Mouse (Mus musculus): Measurements from ENCODE around the gene Tcte3. TPM values are rescaled to one million over a fixed set of nuclear protein-coding genes. Genes with fewer than 3 reads are reported as not detected.
"Not testable (repeated sequence)": the region's sequence is repeated elsewhere in the genome, so short reads cannot be mapped to it uniquely, and the experiment has no call there.

The Tcte3 gene
- total RNA-seq (2021) = under 1 TPM in 1 of 2 experiments, not detected in 1; 0.44 TPM
- long read RNA-seq, experiment 1 = 0 reads
- long read RNA-seq, experiment 2 = 0 reads

DNA sequence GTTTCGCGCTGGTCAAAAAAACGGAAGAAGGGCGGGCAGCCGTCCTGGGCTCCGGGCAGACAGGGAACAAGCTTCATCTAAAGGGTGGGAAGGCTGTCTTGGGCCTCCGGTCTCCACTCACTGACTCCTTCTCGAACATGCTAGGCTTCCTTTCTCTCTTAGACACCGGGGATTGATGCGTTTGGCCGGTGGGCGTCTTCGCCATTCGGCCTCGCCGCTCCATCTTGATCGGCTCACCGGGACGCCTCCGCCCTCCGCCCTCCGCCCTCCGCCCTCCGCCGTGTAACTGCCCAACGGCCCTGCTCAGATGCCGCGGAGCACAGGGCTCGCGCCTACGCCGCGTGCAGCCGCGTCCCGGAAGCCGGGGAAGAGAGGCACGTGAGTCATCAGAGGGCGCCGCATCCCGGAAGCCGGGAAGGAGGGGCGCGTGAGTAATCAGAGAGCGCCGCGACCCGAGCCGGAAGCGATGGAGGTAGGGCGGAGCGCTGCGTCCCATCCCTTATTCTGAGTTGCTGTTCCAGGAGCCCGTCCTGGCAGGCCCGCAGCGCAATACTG is at the start of gene Tcte3, which contains the start of the genes Ermard and Gm3448:
Gene Tcte3, minus strand, starts transcription at position 314 of the 555 bp plus-strand sequence.
Gene Ermard, plus strand, starts transcription at position 34 of the 555 bp plus-strand sequence.
Gene Gm3448, minus strand, starts transcription at position 363 of the 555 bp plus-strand sequence.
- peak; percentile 25 to 53 for DNase-seq

DNA sequence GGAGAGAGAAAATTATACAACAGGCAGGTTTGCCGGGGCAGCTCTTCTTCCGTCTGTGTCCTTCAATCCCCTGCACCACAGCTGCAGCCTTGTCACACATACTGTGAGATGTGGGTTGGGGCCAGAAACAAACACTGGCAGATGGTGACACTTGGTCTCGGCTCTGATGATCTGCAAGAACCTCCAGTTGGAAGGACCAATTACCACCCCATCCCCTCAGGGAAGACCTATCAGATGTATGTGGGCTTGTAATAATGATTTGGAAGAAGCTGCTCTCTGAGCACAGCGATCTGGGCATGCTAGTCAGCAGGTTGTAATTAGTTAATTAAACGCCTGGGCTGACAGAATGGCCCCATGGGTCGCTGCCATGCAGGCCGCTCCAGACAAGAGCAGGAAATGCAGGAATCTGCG is 47.3 kb upstream of the Tcte3 start:
- DNase-seq = no peak

DNA sequence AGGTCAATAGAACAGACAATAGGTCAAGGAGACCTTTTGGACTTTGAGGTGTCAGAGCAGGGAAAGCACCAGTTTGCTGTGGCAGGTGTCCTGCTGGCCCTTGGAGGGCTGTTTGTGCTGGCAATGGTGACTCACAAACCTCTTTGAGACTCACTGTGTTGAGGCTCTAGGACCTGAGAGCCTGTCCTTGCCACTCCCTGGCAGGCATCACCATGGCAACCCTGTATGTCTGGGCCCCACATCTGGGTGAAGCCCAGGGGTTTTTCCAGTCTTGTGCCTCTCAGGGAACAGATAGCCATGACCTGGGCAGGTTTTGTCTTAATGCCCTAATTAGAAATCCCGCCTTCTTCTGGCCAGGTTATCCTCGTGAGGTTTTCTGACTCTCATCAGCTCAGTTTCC is 46.9 kb upstream of the Tcte3 start:
- no peak for DNase-seq

DNA sequence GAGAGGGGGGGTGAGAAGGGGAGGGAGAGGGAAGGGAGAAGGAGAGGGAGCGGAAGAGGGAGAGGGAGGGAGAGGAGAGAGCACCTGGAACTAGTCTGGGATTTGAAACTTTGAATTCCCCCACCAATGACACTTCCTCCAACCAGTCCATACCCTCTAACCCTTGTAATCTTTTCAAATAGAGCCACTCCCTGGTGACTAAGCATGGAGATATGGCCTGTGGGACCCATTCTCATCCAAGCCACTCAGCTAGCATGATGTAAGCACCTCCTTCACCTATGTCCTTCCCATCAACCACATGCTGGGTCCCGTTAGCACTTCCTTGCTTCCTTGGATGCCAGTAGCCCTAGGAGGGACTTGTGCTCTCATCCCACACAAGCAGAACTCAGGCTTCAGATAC is 43.7 kb upstream of the Tcte3 start:
- DNase-seq = no peak

DNA sequence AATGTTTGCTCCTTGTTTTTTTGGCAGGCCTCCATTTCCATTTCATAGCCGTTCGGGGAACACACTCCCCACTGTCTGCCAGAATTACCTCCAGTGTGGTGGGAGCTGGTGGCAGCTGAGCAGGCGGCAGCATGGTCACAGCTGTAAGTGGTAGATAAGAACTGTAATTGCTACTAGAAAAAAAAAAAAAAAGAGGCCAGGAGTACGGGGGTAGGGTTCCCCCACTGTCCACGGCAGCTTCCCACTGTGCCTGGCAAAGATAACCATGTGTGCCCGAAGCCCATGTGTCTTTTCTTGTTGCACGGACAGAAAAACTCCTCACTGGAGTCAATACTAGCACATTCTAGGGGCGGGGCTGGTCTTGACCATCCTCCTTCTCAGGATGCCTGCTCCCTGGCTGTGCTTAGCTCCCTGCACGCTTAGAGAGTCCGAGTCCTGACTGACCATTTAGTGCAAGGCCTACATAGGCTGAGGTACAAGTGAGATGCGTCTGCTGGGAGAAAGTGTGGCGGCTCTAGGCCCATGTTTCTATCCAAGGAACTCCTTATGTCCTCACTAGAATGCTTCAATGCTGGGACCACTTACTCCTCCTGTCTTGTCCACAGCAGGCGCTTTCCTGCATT is 43.0 kb upstream of the Tcte3 start:
- DNase-seq = no peak

DNA sequence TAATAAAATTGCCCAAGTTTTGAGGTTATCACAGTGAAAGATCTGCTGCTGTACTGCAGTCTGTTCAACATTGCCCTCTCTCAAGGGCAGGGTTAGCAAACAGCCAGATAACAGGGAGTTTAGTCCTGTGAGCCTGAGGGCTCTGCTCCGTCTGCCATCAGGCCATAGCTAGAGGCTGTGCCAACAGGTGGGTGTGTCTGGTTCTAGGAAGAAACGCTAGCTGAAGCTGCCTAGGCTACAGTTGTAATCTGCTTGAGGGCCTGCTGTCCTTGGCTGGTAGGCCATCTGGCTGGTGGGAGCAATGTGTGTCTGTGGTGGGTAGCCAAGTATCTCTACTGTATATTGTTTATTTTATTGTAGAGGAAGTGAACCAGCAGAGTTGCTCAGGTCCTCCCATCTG is 36.2 kb upstream of the Tcte3 start:
- DNase-seq = no peak

DNA sequence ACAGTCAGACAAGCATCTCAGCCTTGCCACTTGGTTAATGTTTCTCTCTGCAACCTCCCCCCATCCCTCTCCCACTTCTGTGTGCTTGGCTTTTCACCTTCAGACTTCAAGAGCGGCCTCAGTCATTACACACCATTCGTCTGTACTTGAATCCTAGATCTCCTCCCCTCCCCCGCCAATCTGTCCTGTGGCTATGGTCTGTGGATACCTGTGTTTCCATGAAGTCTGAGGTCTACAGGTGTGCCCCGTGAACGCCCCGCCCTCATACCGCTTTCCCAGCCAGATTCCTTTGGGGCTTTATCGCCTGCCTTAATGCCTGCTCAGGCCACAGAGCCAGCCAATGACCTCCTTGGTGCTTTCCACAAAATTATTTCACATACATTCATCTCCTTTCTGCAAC is 33.7 kb upstream of the Tcte3 start:
- no peak for DNase-seq

DNA sequence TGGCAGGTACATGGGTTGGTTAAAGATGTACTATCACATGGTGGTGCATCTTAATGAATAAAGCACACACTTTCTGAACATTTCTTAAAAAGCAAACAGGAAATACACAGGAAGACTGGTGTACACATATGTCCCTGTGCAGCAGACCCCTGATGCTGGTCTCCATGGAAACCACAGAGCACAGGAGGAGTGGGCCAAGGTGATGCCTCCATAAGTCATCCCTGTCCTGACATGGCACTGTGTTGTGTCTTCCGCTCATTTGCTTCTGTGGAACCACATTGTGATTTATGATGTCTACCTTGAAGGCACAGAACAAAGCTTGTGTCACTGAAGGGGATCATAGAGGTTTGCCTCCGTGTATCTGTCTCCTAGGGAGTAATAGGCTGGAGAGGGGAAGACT is 30.9 kb upstream of the Tcte3 start:
- DNase-seq = no peak

DNA sequence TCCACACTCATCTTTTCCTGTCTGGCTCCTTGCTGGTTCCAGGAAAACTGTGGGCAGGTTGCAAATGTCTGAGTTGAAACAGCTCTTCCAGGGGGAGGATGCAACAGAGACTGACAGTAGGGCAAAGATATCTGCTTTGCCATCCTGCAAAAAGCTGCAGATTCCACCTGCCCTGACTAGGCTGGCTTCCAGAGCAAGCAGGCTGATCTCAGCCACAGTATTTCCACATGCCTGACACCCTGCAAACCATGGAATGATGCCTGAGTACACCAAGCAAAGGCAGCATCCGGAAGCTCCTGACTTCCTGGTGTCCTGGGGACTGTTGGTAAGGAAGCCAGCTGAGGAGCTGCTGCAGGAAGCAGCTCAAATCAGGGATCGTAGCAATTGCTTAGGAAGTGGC is 27.8 kb upstream of the Tcte3 start:
- DNase-seq = peak in 1 of 2 experiments; percentile 41

DNA sequence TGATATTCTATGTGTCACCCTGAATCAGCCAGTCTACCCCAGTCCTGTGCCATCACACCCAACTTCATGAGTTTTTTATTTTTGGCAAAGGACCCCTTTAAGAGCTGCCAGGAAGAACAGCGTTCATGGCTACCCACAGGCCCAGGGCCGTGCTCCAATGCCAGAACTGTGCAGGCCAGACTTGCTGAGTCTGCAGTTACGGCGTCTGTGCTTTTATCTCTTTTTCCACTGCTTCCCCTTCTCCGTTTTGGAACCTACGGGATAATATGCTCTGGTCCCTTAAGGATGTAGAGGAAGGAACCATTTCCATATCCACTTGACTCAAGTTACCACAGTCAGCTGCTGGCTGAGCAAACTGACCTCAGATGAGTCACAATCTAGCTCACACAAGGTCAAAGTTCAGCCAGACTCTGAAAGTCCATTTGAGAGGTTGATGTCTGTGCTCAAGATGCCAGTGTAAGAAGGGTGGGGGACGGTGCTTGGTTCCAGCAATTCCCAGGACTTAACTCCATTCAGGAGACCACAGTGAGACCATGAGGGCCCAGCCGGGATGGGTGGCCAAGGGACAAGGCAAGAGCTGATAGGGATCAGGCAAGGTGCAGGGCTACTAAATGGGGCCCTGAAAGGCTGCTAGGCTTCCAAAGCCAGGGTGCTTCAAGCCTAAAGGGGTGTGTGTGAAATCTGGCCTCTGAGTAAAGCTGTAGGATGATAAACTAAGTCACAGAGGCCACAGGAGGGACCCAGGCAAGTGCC is 26.9 kb upstream of the Tcte3 start:
- DNase-seq = peak in 1 of 2 experiments; percentile 9

DNA sequence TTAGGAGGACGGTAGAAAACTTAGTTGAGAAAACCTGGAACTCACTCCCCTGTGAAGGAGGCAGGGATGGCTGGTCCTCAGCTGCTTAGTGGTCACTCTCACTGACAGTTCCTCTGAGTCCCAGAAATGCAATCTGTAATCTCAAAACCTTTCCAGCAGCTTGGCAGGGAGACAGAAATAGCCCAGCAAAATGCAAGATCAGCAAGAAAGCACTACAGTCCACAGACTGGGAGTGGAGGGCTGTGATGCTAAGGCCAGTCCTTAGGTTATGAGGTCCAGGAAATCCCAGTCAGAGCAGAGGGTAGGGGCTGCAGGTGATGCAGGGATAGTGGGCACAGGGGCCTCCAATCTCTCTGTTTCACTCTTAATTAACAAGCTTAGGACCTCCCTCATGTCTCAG is 25.6 kb upstream of the Tcte3 start:
- DNase-seq = no peak

DNA sequence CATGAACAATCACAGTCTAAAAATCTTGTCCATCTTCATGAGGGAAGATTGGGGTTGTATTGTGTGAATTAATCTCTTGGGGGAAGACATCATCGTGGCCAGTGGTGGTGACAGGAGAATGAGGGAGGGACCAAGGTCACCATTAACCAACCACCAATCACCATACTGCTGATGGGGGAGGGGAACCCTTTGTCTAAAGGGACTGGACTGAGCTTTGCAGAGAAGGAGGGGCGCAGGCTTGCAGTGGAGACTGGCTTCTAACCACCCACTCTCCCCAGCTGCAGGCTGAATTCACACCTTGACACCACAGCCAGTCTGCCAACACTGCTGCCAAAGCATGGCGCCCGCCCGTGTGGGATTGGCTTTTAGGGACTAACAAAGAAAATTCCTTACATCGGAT is 24.8 kb upstream of the Tcte3 start:
- DNase-seq = no peak

DNA sequence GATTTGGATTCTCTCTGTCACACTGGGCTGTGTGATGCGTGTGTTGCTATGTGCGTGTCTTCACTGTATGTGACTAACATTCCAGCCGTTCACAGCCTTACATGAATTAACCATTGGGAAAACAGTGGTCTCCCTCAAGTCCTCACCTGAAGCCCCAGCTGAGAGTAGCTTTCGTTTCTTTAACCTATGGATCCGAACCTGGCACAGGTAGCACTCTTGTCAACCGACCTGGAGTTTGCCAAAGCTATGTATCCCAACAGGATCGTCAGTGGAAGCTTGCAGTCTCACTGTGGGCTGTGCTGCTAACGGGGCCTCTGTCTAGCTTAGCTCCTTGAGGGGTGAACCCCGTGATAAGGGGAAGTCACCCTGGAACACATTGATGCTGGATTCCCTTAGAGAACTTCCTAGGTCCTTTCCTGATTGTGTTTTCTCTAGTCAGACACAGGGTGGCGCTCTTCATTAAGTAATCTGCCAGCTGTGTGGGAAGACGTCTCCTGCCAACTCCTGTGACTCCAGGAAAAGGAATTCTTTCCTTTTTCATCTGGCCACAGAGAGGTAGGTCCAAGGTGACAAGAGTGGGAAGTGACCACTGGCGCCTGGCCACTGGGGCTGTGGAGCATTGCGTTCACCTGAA is 24.2 kb upstream of the Tcte3 start:
- DNase-seq = peak; percentile 75 to 83

DNA sequence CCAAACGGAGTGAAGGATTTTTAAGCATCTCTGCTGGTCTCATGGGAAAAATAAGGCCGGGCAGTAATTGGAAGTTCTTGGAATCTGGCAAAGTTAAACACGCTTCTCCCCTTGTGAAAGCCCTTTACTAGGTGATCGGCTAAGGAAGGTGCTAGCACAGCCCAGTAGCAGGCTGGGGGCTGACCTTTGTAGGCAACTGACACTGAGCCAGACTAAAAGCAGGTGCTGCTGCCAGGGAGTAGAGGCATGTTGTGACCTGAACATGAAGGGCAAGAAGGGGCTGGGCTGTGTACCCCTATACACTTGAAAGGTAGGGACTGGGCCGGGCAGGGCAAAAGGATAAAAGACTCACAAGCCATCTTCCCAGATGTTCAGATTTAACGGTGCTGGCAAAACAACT is 19.1 kb upstream of the Tcte3 start:
- no peak for DNase-seq

DNA sequence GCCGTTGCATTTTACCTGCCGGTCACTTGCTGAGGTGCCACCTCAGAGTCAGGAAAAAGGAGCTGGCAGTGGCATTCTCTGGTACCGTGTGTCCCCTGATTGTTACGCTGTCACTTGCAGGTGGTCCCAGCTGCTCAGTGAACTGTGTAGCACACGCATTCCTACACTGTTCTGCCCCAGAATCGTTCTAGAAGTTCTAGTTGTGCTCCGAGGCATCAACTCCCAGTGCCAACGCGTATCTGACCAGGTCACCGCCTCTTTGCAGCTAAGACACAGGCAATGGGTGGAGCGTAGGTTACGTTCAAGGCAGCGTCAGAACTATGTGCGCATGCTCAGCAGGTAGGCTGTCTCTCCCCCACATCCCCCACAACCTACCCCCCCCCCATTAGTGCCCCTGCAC is 18.4 kb upstream of the Tcte3 start:
- DNase-seq = no peak

DNA sequence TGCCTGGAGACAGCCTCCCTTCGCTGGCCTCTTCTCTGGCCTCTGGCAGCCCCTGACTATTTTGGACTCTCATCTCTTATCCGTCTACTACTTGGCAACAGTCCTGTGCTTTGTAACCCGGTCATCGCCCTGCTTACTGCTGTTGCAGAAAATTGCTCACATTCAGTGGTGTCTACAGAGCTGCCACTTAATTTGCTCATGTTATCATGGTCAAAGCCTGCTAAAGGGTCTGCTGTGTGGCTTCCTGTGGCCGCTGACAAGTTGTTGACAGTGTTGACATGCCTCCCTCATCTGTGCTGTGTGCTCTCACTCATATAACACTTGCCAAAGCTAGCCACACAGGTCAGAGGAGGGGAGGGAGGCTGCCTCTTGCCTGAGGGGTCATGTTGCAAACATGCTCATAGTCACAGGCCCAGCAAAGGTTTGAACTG is 16.9 kb upstream of the Tcte3 start:
- DNase-seq = peak; percentile 40 to 59

DNA sequence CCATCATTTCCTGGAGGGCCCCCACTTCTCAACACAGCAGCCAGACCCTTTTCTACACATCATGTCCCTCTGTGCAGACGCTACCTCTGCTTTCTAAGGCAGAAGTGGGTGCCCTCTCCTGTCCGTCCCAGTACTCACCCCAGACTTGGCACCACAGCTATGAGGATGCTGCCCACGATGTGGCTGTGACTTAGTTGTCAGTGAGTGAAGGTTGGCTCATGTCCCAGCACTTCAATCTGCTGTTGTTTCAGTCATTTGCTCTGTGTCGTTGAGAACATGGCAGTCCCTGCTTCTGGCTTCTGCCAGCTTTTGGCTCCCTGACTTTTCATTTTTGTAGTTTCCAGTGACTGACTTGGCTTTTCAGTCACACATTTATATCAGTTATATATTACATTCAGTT is 14.6 kb upstream of the Tcte3 start:
- DNase-seq = no peak

DNA sequence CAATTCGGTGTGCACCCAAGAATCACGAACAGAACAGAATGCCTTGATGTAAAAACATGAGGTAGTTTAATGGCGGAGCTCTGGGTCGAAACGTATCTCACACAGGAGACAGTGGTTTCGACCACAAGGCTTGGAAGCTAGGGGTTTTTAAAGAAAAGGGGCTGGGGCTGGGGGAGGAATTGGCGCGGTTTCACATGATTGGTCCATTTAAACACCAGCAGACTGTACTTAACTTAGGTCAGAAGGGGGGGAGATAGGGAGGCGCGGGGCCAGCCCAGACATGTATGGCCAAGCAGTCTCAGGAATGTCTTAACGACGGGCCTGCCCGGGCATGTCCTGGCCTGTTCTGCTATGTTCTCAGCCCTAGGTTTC is 12.5 kb upstream of the Tcte3 start:
- peak in 1 of 2 experiments; percentile 19 for DNase-seq

DNA sequence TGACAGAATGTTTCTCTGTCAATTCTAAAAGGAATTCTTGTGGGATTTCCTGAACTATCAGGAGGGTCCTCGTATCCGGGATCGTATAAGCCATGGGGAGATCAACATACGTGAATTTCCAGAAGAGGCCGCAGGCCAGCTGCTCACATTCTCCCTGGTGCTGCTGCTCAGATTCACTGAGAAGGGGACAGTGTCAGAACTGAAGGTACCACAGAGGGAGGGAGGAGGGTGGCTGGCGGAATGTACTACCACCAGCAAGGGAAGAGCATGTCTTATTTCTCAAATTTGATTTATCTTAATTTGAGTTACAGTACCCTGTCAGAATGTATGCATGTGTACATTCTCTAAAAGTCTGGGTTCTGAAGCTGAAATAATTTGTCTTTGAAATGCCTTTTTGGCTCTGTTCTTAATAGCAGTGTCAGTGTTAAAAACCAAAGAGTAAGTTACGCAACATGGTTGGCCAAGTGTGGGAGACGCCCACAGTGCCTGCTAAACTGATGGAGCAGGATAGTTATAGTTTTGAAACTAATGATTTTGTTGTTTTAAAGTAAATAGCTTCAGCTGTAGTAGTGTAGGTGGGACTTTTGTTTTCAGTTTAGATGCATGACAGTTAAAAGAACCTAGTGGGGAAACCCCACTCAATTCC is 12.0 kb upstream of the Tcte3 start:
- not testable (repeated sequence) for DNase-seq

DNA sequence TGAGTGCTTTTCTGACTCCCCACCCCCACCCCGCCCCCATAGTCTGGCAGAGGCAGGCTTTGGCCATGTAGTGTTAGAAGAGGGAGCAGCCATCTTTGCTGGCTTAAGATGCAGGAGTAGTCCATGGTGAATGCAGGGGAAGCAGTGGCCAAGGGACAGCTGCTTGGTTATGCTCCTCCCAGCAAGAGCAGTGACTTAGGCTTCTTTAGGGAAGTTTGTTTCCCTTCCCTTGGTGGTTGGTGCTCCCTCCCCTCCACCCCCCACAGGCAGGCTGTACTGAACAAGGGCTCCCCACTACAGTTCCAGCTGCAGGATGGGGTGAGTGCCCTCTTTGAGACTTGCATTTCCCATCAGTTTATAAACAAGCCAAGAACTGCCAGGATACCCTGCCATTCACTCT is 11.5 kb upstream of the Tcte3 start:
- not testable (repeated sequence) for DNase-seq

DNA sequence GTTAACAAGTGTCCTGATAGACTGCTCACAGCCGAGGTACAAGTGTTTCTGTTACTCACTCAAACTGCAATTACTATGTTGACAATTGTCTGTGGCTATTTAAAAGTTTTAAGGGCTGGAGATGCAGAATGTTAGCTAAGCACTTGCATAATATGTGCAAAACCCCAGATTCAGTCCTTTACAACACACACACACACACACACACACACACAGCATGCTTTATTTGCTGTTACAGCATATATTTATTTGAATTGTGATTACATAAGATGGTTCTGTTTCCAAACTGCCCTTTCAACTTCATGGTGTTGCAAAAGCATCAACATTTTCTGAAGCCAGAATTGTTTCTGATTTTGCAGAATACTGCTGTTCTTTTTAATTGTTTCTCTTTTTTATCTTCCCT is 9.1 kb upstream of the Tcte3 start:
- DNase-seq = not testable (repeated sequence)

DNA sequence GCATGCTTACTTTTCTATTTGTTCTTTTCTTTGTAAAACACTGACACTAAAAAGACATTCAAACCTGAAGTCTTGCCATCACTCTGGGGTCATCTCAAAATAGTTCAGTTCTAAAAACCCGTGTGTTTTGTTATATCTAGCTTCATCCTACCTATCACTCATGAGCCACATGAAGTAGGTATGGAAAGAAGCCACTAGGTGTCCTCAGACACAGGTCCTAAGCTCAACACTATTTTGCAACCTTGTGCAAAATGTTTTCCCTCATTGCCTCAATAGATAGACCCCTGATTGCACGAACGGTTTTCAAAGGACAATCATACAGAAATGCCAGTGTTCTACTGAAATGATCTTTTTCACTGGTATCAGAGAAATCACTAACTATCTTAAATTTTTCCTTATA is 833 bp downstream of the Tcte3 start:
- not testable (repeated sequence) for DNase-seq
